Mouse (Mus musculus) forelimb bud, embryonic 11.5 days (tissue): ENCODE data around the gene Cfd.

ENCODE experiments used
- DNase-seq: peaks from one replicate; pipeline ENCODE4 v3.0.0-alpha.2; 2012; ENCODE audit warnings: low read depth, low spot score

Gene Cfd

GRCm38 (mm10) chr10:79890670-79891069 lies at the start of gene Cfd:
Cfd (plus strand) TSS chr10:79890853.
- DNase-seq = no peak

- no peak for DNase-seq
Observed at GRCm38 (mm10) chr10:79842322-79842721, 48.3 kb upstream of the Cfd start.

- DNase-seq = no peak
Observed at GRCm38 (mm10) chr10:79843476-79843875, 47.2 kb upstream of the Cfd start.

GRCm38 (mm10) chr10:79846553-79846952 lies 44.1 kb upstream of the Cfd start:
- no peak for DNase-seq

GRCm38 (mm10) chr10:79849941-79850628 lies 40.6 kb upstream of the Cfd start:
- no peak for DNase-seq

GRCm38 (mm10) chr10:79851653-79852052 lies 39.0 kb upstream of the Cfd start:
- DNase-seq = no peak

- no peak for DNase-seq
Observed at GRCm38 (mm10) chr10:79852107-79852789, 38.4 kb upstream of the Cfd start.

- no peak for DNase-seq
Observed at GRCm38 (mm10) chr10:79852827-79853226, 37.8 kb upstream of the Cfd start.

- peak; percentile 63 for DNase-seq
Observed at GRCm38 (mm10) chr10:79853392-79853791, 37.3 kb upstream of the Cfd start.

- DNase-seq = peak; percentile 100
Observed at GRCm38 (mm10) chr10:79853860-79854795, 36.5 kb upstream of the Cfd start, which contains the start of gene Ptbp1. Ptbp1 (plus strand) TSS chr10:79854427.

GRCm38 (mm10) chr10:79854801-79855541 lies 35.7 kb upstream of the Cfd start:
- DNase-seq = peak; percentile 72

- DNase-seq = no peak
Observed at GRCm38 (mm10) chr10:79855558-79856184, 35.0 kb upstream of the Cfd start.

GRCm38 (mm10) chr10:79856280-79856679 lies 34.4 kb upstream of the Cfd start:
- DNase-seq = no peak

- no peak for DNase-seq
Observed at GRCm38 (mm10) chr10:79856704-79857451, 33.8 kb upstream of the Cfd start.

- DNase-seq = no peak
Observed at GRCm38 (mm10) chr10:79857452-79857811, 33.2 kb upstream of the Cfd start.

GRCm38 (mm10) chr10:79857894-79858293 lies 32.8 kb upstream of the Cfd start:
- DNase-seq = no peak

- no peak for DNase-seq
Observed at GRCm38 (mm10) chr10:79858416-79859074, 32.1 kb upstream of the Cfd start.

- DNase-seq = no peak
Observed at GRCm38 (mm10) chr10:79859116-79859515, 31.5 kb upstream of the Cfd start.

GRCm38 (mm10) chr10:79860079-79860911 lies 30.4 kb upstream of the Cfd start:
- DNase-seq = no peak
